Mouse (Mus musculus): ENCODE measurements around the gene Smpd3.

The Smpd3 gene

DNA sequence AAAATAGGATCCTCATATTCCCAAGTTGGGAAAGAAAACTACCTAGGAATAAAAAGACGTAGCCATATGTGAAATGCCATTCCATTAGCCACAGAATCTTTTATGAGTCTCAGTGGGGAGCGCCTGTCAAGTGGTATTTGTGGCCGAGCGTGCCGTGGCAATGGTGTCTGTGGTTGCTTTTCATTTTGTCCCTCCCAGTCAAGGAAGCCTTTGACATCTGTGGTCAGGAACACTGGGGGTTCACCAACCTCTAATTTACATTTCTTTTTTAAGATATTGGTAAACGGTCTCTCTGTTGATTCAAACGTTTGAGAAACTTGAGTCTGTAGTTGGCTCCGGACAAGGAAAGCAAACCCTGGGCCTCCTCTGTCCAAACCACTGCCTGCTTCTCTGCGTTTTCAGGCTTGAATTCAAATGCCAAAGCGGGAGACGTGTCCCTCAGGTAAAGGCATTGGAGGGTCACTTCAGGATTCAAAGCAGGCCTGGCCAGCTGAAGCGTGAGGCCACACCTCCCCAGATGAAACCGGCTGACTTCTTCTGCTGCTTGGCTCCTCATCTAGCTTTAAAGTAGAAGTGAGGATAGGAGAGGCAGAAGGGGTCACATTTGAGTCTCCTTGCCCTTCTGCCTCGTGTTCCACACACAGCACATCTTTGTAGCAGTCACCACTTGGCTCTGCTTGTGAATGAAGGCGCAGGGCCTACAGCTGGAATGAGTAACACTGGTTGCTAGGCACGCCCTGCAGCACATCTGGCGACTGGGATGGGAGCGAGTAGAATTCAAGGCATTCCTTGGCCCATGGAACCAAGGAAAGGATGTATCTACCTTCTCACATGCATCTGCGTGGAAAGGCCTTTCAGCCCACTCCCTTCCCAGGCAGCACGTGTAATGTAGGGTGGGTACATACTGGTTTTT, 45.0 kb downstream of the Smpd3 start:
- DNase-seq (ENCODE audit: low spot score in 2 of 2): no peak

DNA sequence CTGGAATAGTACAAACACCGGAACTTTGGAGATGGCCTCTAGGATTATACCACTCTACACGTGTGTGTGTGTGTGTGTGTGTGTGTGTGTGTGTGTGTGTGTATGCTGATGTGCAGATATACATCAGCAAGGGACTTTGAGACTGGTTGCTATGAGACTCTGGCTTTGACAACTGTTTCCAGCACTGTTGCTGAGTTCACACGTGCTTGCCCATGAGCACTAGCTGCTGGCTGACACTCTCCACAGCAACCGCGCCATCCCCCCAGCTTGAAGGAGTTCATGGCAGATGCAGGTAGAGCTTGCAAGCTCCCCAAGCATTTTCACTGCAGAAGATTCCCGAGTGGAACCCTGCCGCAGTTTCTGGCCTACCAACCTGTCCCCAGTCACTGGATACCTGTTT, 48.3 kb downstream of the Smpd3 start:
- no peak for DNase-seq (ENCODE audit: low spot score in 2 of 2)

DNA sequence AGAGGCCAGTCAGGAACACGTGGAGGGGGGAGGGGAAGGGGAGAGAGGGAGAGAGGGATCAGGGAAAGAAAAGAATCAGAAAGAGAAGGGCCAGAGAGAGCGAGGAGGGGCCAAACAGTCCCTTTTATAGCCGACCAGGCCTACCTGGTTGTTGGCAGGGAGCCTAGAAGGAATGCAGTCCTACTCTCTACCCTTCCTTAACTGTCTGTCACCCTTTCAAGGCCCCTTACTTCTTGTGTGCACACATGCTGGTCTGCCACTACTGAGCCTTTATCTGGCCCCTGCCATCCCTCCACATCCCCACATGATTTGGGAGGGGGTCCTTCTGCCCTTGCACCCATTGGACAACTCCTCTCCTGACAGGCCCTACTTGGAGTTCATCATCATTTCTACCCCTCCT, 49.1 kb downstream of the Smpd3 start:
- no peak for DNase-seq (ENCODE audit: low spot score in 2 of 2)

DNA sequence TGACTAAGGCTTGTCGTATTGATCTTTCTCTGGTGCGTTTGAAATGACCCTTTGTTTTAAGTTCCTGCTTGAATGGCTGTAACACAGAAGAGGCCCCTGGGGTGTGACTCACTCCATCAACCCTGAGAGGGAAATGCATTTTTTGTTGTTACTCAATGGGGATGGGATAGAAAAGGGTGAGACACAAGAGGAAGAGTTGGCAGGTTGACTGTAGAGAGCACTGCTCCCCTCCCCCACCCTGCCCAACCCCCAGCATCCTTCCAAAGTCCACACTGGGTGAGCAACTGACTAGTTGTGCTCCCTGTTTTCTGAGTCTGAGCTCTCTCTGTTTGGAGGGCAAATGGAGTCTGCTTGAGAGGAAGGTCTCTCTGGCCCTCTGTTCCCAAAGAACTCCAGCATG, 50.3 kb downstream of the Smpd3 start:
- DNase-seq (ENCODE audit: low spot score in 2 of 2): no peak

DNA sequence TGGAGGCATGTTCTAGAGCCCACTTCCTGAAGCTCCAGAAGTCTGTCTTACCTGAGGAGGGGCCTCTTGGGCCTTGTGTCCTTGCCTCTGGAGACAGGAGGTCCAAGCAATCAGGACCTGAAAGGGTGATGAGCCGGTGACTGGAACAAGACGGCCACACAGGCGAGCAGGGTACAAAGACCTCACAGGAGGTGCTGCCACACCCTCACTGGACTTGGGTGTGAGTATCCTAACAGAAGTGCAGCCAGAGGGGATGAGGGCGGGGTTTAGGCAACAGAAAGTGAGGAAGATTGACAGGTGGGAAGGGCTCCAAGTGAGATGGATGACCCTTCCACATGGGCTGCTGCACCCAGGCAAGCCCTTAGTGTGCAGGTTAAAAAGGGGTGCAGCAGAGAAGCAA, 56.9 kb downstream of the Smpd3 start:
- DNase-seq (ENCODE audit: low spot score in 2 of 2): no peak

DNA sequence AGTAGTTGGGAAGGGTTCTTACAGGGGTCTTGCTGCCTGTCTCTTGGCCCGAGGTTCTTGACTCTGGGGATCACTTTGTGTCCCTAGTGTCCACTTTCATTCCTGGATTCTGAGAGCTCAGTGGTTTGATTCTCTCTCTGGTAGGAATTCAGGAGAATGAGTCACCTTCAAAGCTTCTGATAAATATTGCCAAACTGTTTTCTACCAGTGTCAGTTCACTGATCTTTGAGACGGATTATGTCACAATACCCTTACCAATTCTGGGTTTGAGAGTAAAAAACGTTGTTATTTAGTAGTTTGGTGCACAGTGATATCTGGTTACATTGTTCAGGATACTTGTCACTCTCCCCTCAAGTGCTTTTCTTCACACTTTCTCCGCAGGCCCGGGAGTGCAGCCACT, 57.6 kb downstream of the Smpd3 start:
- no peak for DNase-seq (ENCODE audit: low spot score in 2 of 2)

DNA sequence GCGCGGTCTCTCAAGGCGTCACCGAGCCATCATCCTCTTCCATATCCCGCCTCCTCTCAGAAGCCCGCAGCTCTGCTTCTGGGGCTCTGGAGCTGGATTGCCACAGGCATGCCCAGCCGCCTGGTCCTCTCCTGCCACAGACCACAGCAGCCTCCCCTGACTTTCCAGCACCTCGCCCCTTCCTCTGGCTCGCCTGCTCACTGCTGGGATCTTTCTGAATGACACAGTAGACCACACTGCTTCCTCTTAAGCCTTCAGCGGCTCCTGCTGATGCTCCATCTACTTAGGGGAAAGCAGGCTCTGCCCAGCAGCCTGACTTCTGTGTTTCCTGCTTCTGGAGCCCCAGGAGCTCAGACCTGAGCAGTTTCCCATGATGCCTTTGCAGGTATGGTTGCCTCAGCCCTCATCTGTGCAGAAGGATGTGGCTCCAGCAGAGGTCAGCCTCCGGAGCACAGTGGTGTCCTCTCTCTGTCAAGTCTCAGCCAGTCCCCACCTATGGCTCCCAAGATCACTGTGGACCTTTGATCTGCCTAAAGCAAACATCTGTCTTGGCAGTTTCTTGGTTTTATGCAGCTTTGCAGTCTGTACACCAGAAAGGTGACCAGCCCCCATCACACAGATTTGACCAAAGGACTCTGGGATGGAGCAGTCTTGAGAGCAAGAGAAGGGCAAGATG, 59.3 kb downstream of the Smpd3 start:
- DNase-seq (ENCODE audit: low spot score in 2 of 2): no peak

DNA sequence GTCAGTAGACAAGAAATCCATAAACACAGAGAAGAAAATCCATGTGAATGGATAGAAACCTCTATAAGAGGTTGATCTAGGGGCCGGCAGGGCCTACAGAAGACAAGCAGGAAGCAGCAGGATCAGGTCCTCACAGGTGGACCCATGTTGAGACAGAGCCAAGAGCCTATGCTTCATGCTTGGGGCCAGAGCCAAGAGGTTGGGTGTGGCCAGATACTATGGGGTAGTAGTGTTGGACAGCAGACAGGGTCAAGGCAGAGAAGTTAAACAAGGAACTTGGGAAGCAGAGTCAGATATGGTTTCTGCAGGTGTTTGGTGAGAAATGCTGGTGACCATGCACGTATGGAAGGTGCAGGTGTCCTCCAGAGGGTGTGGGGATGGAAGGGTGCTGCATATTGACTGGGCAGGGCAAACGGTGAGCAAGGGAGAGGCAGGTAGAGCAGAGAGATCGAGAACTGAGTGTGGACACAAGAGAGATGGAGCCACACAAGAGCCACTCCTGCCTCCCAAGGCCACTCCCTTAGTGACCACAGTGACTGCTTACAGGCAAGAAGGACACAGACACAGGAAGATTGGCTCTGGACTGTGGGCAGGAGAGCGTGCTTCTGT, 61.0 kb downstream of the Smpd3 start:
- no peak for DNase-seq (ENCODE audit: low spot score in 2 of 2)

DNA sequence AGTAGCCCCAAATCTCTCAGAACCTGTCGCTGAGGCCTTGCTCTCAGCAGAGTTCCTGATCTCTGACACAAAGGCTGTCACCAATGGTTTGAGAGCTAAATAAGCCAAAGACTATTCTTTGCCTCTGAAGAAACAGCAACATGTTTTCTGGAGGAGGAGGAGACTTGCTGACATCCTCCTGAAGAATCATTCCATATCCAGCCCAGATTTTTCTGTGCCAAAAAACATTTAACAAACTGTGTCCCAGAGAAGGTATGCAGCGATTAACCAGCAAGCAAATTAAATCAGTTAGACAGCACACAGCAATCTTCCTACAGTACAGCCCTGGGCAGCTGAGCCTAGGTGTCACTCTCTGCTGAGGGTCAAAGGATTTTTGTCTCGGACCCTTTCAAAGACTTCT, 64.3 kb downstream of the Smpd3 start:
- DNase-seq (ENCODE audit: low spot score in 2 of 2): no peak

DNA sequence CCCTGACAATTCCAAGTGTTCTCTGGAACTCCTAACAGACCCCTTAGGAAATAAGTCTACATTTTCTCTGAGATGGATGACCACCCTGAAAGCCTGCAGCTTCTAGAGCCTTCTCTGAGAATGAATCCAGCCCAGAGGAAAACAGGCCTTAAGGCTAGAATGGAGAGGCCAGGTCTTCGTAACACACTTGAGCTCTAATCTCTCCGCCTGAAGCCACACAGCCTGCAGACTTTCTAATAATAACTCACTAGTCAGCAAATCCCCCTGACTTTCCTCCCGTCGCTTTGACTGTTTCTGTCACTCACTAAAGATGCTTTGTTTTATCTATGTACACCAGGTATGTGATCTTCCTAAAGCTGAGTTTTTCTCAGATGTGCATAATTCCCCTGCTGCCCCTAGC, 66.4 kb downstream of the Smpd3 start:
- no peak for DNase-seq (ENCODE audit: low spot score in 2 of 2)

DNA sequence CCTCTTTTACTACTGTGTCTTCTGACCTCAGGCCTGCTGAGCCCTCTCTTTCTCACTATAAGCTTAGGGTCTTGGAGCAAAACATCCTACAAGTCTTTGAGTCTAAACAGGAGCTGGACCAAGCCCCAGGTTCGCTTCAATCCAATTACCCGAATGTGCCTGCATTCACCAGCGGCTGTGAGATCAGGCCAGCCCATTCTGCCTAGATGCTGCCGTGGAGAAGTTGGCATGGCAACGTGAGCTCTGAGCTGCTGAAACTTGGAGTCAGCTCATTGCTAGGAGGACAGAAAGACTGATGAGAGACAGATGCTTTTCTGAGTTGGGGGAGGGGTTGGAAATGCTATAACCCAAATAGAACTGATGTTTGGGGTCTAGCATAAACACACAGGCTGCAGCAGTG, 67.0 kb downstream of the Smpd3 start:
- DNase-seq (ENCODE audit: low spot score in 2 of 2): no peak

DNA sequence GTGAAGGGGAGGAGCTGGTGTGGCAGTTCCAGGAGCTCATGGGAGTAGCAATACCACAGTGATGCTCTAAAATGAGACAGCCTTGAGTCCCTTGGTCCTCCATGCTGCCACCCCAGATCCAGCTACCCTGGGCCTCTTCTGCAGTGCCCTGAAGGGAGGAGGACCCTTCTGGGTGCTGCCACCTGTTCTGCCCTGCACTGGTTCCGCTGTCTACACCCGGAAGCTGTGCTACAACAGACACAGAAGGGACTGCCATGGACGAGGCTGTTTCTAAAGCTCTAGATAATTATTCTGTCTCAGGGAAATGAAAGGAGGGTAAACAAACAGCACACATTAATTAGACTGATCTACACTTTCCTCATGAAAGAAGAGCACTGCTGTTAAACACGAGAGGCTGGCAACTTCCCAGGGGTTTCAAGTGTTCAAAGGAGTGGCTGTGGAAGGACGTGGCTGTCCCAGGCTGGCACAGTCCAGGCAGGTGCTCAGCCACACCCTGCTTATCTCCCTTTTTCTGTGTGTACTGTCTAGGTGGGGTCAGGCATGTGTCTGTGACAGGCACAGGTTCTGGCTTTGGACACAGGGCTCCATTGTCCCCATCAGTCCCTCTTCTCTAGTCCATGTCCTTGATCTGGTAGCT, 69.0 kb downstream of the Smpd3 start:
- no peak for DNase-seq (ENCODE audit: low spot score in 2 of 2)

DNA sequence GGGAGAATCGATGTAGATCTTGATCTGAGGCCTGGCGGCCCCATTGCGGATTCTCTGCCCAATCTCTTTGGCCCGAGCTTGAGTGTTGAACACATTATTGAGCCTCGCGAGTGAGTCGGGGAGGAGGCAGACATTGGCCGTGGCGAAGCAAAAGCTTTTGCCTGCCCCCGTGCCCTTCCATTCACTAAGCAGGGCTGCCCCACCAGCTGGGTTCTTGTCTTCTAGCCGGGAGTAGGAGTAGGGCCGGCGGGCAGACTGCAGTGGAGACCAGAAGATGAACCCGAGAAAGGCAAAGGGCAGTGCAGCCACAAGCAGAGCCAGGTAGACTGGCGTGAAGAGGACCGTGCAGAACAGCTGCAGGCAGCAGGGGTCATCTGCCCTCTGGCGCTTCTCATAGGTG, 72.4 kb downstream of the Smpd3 start:
- no peak for DNase-seq (ENCODE audit: low spot score in 2 of 2)

DNA sequence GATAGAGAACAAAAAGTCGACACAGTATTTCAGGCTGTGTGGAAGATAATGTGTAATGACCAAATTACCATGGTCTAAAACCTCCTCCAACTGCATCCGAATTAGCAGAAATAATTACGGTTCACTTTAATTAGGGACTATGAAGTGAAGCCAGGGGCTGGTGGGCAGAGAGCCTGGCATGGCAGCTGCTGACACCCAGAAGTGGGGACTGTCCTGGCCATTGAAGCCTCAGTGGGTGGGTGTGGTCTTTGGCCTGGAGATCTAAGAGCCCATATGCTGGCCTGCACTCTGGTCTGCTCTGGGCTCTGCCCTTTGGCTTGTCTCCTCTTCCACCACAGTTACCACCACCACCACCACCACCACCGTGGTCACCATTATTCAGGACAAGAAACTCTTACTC, 73.9 kb downstream of the Smpd3 start:
- no peak for DNase-seq (ENCODE audit: low spot score in 2 of 2)

DNA sequence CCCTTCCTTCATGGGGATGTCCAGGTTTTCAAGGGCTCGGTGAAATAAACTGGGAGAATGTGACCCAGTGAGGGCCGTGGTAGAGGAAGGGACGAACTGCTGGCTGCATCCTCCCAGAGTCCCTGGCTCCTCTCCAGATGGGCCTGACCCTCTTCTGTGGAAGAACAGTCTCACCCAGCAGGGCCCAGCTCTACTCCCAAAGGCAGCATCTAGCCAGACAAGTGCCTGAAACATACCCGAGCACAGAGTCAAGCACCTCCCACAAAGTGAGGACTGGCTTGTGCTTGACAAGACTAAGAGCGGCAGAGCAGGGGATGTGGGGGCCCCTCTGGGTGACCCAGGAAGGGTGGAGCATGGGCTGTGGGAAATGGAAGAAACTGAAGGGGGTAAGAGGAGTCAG, 75.4 kb downstream of the Smpd3 start:
- no peak for DNase-seq (ENCODE audit: low spot score in 2 of 2)

DNA sequence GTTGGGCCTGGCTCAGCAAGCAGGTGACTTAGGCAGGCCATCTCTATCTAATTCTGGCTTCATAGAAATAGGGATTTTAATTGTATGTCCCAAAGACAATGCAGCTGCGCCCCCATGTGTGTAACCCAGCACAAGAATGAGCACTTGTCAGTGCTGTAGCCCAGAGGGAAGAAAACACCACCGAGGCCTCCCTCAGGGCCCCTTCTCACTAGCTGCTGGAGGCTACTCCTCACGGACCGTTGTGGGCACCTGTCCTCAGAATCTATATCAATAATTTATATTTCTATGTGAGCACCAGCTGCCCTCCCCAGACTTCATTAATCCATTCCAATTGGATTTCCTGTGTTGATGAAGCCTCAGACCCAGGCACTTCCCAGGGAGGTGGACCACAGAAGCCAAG, 76.9 kb downstream of the Smpd3 start:
- no peak for DNase-seq (ENCODE audit: low spot score in 2 of 2)

DNA sequence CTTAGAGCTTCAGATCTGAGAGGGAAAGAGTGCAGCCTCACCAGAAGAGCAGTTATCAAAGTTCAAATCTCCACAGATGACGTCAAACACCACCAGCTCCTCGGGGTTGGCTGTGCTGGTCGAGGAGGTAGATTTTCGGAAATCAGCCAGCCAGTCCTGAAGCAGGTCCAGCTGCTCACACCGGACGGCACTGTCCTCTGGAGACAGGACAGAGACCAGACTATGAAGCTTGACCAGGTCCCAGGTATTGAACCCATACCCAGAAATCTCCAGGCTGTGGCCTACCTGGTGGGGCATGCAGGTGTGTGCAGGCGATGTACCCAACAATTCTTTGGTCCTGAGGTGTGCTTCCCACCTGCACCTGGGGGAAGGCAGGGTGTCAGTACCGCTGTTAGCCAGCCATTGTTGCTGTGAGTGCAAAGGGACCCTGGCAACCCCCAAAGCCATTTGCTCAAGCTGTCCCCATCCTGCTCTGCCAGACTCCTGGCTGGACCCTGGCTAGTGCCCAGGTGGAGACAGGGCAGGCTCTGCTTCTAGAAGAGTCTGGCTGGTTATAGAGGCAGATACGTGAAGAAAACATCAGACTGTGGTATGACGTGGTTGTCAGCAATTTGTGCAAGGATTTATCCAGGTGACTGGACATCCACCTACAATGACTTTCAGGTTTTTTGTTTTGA, 78.1 kb downstream of the Smpd3 start:
- DNase-seq (ENCODE audit: low spot score in 2 of 2): no peak

DNA sequence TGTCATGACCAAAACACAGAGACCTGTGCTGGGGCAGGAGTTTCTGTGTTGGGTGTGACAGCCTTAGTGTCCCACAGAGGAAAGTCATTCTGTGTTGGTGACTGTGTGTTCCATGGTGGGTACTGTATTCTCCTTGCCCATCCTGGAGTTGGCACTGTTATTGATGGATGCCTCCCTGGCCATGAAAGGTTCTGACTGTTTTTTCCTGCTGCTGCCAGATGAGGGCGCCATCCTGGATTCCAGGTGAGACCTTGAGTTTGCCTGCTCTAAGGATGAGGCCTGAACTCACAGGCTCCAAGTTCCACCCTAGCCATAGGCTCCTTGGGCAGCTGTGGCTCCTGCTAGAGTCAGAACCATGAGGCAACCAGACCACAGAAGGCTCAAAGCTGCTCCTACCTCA, 79.6 kb downstream of the Smpd3 start:
- DNase-seq (ENCODE audit: low spot score in 2 of 2): no peak

DNA sequence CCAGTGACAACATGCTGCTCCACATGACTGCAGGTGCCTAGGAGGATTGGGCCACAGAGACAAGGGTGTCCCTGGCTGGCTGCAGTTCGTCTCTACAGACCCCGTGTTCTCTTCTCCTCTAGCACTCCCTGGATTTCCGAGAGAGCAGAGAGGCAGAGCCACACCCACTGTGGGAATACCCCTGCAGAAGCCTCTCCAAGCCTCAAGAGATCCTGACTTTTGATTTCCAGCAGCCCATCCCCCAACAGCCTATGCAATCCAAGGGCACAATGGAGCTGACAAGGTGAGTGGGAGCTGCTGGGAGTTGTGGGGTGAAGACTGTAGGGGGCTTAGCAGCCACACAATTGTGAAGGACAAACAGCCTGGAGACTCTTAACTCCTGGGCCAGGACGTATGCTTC, 87.6 kb downstream of the Smpd3 start:
- DNase-seq (ENCODE audit: low spot score in 2 of 2): no peak

DNA sequence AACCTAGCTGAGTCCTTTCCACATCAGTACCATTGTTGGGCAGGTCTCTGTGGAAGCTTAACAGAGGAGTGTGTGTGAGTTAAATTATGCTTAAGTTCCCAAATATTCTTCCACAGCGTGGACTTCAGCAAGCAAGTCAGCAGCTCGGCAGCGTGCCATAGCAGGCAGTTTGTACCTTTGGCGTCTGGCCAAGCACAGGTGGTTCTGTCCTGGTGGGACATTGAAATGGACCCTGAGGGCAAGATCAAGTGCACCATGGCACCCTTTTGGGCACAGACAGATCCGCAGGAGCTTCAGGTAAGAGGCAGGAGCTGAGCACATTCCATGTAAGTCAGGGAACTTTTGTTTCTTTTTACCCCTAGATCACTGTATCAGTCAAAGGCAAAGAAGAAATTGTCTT, 100.7 kb downstream of the Smpd3 start:
- DNase-seq (ENCODE audit: low spot score in 2 of 2): no peak

DNA sequence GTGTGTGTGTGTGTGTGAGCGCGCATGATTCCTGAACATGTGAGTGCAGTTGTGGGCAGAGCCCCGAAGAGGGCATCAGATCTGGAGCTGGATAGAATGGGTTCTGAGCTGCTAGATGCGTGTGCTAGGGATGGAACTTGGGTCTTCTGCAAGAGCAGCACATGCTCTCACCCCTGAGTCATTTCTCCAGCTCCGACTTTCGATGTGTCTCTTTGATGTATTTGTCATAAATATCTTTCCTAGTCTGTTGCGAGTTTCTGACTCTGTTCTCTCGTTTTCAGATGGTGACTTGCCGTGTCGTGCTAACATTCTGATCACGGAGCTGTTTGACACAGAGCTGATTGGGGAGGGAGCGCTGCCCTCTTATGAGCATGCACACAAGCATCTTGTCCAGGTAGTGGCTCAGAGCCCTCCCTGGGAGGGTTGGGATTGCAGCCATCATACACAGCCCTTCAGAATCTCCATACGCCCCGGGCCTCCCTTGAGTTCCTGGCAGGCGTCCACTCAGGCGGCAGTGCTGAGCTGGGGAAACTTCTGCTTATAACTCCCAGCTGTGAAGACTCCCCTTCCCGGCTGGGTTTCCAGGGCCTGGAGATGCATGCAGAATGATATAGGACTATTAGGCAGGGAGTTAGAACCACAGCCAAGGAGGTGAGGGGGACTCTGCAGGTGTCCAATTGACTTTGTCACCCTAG, 103.1 kb downstream of the Smpd3 start:
- DNase-seq (ENCODE audit: low spot score in 2 of 2): no peak

Data from spleen, postnatal 4 days (tissue).